Mouse (Mus musculus) ES-E14 (cell line): ENCODE measurements around the gene Chst11.

Experiments
- CHD2 ChIP-seq: IDR thresholded peaks from 2 replicates; pipeline ENCODE4 v1.6.1; 2014; ENCODE audit warnings: mild to moderate bottlenecking, low read depth, low read length, inconsistent platforms
- HCFC1 ChIP-seq: IDR thresholded peaks from 2 replicates; pipeline ENCODE4 v1.6.1; 2012; ENCODE audit warnings: low read length, inconsistent platforms, borderline replicate concordance; ENCODE audit not compliant: insufficient read depth
- MAFK ChIP-seq: IDR thresholded peaks from 2 replicates; pipeline ENCODE4 v1.6.1; 2014; ENCODE audit warnings: mild to moderate bottlenecking, low read depth, low read length, inconsistent platforms; ENCODE audit not compliant: insufficient read depth
- ZNF384 ChIP-seq: IDR thresholded peaks from 2 replicates; pipeline ENCODE4 v1.6.1; 2012; ENCODE audit warnings: low read depth, low read length, inconsistent platforms

DNA sequence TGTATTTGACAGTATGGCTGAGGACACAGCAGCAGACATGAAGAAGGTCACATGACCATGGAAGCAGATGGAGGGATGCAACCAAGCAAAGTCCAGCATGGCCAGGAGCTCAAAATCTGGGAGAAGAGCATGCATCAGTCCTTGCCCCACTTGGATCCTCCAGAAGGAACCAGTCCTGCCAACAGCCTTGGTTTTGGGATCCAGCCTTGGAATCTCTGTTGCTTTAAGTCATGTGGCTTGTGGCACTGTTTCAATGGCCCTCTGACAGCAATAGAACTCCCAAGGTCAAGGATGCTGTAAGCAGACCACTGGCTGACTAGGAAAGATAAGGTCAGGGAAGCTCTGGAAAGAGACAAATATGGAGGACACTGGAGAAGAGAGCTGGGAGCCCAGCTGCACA, 26.0 kb upstream of the Chst11 start:
- TF ChIP-seq HCFC1 (no peak), ZNF384 (no peak), CHD2 (no peak), MAFK (no peak)
